Mouse (Mus musculus) testis, postnatal 10 days (tissue): ENCODE results near the gene Ankrd66.
A peak's percentile ranks its signal among the peaks of the same experiment; 100 is the strongest.
"Not testable (repeated sequence)": the region's sequence is repeated elsewhere in the genome, so short reads cannot be mapped to it uniquely, and the experiment has no call there.

ENCODE experiments used
- DNase-seq: peaks from one replicate; pipeline ENCODE4 v3.0.0; 2021; ENCODE audit warnings: low spot score

The Ankrd66 gene

DNA sequence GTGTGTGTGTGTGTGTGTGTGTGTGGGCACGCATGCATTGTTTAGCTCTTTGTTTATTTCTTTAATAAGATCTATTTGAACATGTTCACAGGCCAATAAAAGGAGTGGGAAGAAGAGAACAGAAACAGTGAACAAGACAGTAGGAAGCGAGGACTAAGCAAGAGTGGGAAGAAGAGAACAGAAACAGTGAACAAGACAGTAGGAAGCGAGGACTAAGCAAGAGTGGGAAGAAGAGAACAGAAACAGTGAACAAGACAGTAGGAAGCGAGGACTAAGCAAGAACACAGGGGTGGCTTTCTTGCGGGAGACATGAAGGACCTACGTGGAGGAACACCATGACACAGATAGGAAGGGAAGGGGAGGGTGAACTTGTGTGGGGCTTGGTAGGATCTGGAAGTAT lies 6.6 kb downstream of the Ankrd66 start:
- DNase-seq: not testable (repeated sequence)

DNA sequence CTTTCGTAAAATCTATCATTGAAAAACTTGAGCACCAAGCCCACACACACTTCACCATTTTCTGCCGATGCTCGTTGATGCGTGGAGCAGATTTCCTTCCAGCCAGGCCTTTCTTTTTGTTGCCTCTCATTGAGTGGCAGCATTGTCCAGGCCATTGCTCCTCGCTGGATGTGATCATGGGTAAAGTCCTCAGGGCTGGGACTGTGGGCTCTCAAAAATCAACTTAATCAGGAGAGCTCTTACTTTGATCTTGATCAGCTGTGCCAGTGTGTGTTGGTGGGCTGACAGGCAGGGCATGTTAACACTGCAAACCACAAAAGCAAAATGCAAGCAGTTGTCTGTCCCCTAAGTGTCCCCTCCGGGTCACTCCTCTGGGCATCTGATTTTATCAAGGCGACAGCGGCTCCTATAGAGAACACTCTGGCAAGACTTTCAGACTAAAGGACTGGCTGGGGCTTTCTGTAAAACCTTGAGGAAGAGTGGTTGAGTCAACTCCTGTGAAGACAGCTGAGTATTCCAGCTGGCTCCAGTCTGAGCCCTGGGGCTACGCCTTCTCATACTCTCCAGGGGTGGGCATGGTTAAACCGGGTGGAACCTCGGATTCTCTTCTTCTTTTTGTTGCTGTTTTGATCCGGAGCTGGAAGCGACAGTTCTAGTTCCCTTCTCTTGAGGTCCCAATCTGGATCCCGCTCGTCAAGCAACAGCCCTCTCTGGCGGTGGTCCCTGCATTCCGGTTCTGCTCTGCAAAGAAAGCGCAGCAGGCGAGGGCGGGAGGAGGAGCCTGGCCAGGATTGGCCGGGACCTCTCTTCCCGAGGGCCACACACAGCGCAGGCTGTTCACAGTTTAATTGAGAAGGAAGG lies 8.8 kb downstream of the Ankrd66 start:
- DNase-seq: peak; percentile 68

GRCm38 (mm10) chr17:43531192-43531591 lies 12.2 kb downstream of the Ankrd66 start:
- no peak for DNase-seq

GRCm38 (mm10) chr17:43530507-43530906 lies 12.9 kb downstream of the Ankrd66 start:
- DNase-seq: no peak

- DNase-seq: no peak
These were observed 23.3 kb downstream of the Ankrd66 start for GRCm38 (mm10) chr17:43520166-43520565.

DNA sequence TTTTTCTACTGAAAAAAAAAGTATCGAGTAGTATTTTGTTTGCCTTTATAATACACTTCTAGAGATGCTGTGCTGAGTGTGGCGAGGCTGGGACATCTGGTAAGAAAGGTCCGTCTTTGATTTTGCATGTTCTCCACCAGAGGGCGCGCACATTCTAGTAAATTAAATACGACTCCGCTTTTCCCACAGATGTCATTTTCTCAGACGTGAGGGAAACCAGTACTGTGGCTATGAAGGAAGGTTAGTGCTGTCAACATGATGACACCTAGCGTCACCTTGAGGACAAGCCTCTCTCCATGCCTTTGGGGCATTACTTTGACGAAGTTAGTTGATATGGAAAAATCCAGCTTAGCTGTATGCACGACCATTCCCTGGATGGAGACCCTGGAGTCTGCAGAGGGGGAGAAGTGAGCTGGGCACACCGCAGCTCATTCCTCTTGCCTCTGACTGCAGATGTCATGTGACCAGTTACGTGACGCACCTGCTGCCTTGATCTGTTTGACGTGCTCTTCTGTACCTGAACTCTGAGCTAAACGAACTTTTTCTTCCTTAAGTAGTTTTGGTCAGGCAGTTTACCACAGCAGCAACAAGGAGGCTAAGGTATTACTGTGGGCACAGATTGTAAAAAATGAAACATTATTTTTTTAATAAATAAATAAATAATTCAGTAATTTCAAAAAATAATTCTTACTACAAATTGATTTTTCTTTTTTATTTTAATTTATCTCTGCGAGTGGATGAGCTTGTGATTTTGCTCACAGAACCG lies 24.6 kb downstream of the Ankrd66 start:
- DNase-seq: peak; percentile 86

DNA sequence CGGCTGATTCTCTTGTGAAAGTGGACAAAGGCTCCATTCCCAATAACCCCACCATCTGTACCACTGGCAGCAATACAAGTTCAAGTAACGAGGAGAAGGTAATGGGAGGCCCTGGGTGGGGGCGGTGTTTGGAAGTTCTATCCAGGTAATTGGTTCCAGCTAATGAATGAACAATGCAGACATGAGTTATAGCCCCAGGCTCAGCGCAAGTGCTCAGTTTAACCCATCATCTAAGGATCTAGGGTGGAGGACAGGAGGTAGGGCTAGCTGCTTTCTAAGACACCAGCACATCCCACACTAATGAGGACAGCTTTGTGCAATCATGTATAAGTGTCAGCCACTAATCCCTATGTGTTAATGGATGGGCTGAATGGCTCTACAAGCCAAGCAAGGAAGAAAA lies 32.7 kb downstream of the Ankrd66 start:
- no peak for DNase-seq

- DNase-seq: no peak
These were observed 38.9 kb downstream of the Ankrd66 start for GRCm38 (mm10) chr17:43504594-43504934.

DNA sequence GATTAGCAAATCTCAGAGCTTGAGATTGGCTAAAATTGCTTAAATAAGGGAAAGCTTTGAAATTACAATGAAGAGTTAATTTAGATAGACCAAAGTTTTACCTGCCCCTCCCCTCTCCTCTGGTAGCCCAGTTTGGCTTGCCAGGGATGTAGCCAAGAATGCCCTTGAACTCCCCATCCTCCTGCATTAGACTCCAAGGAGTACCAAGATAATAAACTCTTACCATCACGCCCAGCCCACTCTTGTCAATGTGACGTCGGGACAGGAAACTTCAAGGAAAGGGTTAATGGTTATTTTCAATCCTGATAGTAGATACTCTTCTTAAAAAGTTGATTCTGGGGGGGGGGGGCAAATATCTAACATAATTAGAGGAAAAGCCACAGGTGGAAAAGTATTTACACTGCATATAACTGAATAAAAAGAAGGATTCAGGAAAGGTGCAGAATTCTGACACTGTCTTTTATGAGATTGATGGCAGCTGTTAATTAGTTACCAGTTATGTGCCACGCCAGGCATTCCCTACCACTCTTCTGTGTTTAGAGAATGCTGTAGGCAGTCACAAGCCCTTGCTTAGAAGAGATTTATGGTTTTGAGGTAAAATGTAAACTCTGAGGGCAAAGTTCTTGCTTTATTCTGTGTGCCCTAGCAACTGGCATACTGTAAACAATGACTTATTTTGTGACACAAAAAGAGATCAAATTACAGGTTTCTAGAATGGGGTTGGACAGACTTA lies 39.4 kb downstream of the Ankrd66 start:
- no peak for DNase-seq

GRCm38 (mm10) chr17:43502592-43502991 lies 40.8 kb downstream of the Ankrd66 start, which contains the start of gene Mep1a:
Mep1a (minus strand) TSS chr17:43502812.
- no peak for DNase-seq

- no peak for DNase-seq
These were observed 41.8 kb downstream of the Ankrd66 start for GRCm38 (mm10) chr17:43501631-43502030.

GRCm38 (mm10) chr17:43501223-43501622 lies 42.2 kb downstream of the Ankrd66 start:
- no peak for DNase-seq

DNA sequence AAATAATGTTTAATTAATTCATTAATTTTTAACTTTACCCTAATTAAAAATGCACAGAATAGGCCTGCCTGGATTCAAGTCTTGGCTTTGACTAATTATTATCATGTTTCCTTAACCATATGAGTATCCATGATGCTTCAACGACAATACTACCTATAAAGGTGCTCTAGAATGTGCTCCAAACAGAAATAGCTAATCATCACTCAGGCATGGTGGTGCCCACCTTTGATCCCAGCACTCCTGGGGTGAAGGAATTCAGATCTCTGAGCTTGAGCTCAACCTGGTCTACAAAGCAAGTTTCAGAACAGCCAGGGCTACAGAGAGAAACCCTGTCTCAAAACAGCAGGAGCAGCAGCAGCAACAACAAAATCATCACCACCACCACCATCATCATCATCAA lies 42.9 kb downstream of the Ankrd66 start:
- DNase-seq: no peak

DNA sequence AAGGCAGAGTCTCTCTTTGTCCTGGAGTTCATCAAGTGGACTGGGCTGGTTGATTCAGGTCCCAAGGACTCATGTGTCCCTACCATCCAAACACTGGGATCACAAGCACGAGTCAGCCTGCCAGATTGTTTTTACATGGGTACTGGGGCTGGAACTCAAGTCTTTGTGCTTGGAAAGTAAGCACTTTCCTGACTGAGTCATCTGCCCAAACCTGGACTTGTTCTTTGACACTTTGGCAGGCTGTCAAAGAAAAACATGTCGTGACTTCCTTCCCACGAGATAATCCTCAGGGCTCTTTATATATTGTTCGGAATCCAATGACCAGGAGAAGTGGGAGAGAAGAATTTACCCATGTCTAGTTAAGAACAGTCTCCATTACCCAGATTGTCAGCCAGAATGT lies 45.9 kb downstream of the Ankrd66 start:
- no peak for DNase-seq

GRCm38 (mm10) chr17:43495502-43495901 lies 47.9 kb downstream of the Ankrd66 start:
- no peak for DNase-seq

DNA sequence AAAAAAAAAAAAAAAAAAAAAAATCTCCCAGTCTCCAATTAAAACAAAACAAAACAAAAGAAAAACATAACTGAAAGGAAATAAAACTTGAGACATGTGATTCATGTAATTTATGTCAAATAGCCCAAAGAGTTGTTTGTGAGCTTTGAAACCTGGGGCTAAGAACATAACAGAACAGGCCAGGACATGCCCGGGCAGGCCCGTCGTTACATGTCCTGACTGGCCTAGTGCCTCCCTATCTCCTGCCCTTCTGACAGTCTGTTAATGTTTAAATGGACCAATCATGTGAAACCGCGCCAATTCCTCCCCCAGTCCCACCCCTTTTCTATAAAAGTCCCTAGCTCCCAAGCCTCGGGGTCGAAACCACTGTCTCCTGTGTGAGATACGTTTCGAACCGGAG lies 53.1 kb downstream of the Ankrd66 start:
- not testable (repeated sequence) for DNase-seq

DNA sequence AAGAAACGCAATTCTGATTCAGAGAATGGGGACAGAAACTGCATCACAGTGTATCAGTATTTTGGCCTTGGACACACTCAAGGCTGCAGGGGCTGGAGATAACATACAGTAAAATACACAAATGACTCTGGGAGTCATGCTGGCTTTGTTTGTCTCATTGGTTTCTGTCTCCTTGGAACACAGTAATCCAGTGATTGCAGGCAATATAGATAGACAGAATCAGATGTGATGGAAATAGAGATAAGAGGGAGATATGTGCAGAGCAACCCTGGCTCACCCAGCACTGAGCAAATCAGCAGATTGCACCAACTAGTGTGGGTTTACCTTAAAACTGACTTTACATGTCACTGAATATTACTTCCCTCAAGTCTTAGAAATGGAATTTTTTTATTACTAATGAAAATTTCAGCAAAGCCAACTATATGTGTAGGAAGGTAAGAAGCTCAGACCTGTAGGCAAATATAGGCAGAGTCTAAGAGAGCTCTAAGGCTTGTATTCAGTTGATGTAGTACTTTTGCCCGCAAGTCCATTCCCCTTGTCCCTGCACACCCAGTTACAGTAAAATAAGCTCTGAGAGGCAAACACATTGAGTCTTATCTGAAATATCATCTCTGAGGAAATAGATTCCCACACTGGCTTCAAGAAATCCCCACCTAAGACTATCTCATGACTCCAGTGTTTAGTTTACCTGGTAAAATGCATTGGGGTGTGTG lies 54.8 kb downstream of the Ankrd66 start:
- no peak for DNase-seq

DNA sequence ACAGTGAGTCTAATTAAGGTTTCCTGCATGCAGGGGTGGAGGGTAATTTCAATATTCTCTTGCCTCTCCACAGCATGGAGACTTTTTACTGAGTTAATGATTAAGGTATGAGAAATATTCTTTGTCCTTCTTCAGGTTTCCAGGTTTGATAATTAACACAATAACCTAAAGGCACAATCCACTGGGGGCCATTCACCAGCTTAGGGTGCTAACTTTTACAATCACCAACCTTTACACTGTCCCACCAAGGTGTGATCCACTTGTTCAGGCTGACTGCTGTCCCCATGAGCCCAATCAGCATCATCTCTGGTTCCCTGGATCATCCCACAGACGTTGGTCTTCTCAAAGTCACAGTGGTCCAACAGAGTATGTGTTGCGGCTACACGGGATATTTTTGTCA lies 57.5 kb downstream of the Ankrd66 start:
- no peak for DNase-seq
